Mouse (Mus musculus): ENCODE results near the gene Ift43.

Ift43 gene

GRCm38 (mm10) chr12:86175476-86175942, 93.2 kb downstream of the Ift43 start:
- no peak for DNase-seq

- DNase-seq = no peak
These were observed 94.5 kb downstream of the Ift43 start for GRCm38 (mm10) chr12:86176675-86177339.

GRCm38 (mm10) chr12:86179266-86179665, 96.9 kb downstream of the Ift43 start:
- DNase-seq = no peak

GRCm38 (mm10) chr12:86181320-86181751, 99.0 kb downstream of the Ift43 start:
- DNase-seq = no peak

- no peak for DNase-seq
These were observed 99.5 kb downstream of the Ift43 start for GRCm38 (mm10) chr12:86181879-86182278.

- no peak for DNase-seq
These were observed 100.1 kb downstream of the Ift43 start for GRCm38 (mm10) chr12:86182414-86182813.

GRCm38 (mm10) chr12:86188161-86188560, 105.8 kb downstream of the Ift43 start:
- DNase-seq = peak in 1 of 2 experiments; percentile 17

- no peak for DNase-seq
These were observed 107.4 kb downstream of the Ift43 start for GRCm38 (mm10) chr12:86189601-86190323.

GRCm38 (mm10) chr12:86192036-86192449, 109.7 kb downstream of the Ift43 start:
- DNase-seq = no peak

- DNase-seq = no peak
These were observed 114.6 kb downstream of the Ift43 start for GRCm38 (mm10) chr12:86196944-86197343.

GRCm38 (mm10) chr12:86203443-86204057, 121.2 kb downstream of the Ift43 start:
- no peak for DNase-seq

- no peak for DNase-seq
These were observed 128.8 kb downstream of the Ift43 start for GRCm38 (mm10) chr12:86211099-86211520.
